Mouse (Mus musculus) B cell, adult 62 days (primary cell): Measurements from ENCODE around the gene Aldh1l1. TPM values are rescaled to one million over a fixed set of nuclear protein-coding genes. Genes with fewer than 3 reads are reported as not detected.

Experiments used
- total RNA-seq: library from RNA; stranded (reverse); gene quantifications from 4 replicates; pipeline ENCODE4 v1.2.4, GENCODE M21; 2023

Gene Aldh1l1
- total RNA-seq, result 0.24 TPM in 1 of 4 replicates, not detected in the others

GRCm38 (mm10) chr6:90486176-90486921, at the start of gene Aldh1l1:
Gene Aldh1l1 (plus strand): TSS chr6:90486427.

GRCm38 (mm10) chr6:90462181-90462706, 24.0 kb upstream of the Aldh1l1 start, which contains the start of gene Klf15:
Gene Klf15 (plus strand): TSS chr6:90462576.

GRCm38 (mm10) chr6:90604533-90605297, 118.5 kb downstream of the Aldh1l1 start, which contains the start of gene Slc41a3:
Gene Slc41a3 (plus strand): TSS chr6:90604725.

Other genes starting within 250 kb of the Aldh1l1 start
- not detected in 4 replicates for gene Vmn1r54, start 240.1 kb upstream of the Aldh1l1 start, total RNA-seq
- not detected in 4 replicates for gene BC048671, start 185.2 kb upstream of the Aldh1l1 start, total RNA-seq
- not detected in 4 replicates for gene Chst13, start 161.2 kb upstream of the Aldh1l1 start, total RNA-seq
- not detected in 4 replicates for gene Uroc1, start 153.1 kb upstream of the Aldh1l1 start, total RNA-seq
- 24.9 to 30.4 TPM (median 29.5 TPM) in 4 replicates for gene Zxdc, start 116.9 kb upstream of the Aldh1l1 start, total RNA-seq
- not detected in 4 replicates for gene Cfap100, start 57.6 kb upstream of the Aldh1l1 start, total RNA-seq
- not detected in 4 replicates for gene Klf15, start 23.9 kb upstream of the Aldh1l1 start, total RNA-seq
- 4.6 to 5.5 TPM (median 5.1 TPM) in 4 replicates for gene Slc41a3, start 118.3 kb downstream of the Aldh1l1 start, total RNA-seq